Mouse (Mus musculus) limb, embryonic 14.5 days (tissue): Measurements from ENCODE around the gene Nrip1. TPM values are rescaled to one million over a fixed set of nuclear protein-coding genes. Genes with fewer than 3 reads are reported as not detected.

Experiments used
- ATAC-seq: fragments of 200-750 bp; cut with Nextera tagmentation; 2 replicates; pipeline ENCODE4 v1.8.0; 2017; ENCODE audit warnings: low read depth, moderate number of reproducible peaks, moderate TSS enrichment; ENCODE audit not compliant: low FRiP score
- DNase-seq: peaks from one replicate; pipeline ENCODE4 v3.0.0-alpha.2; 2015; ENCODE audit warnings: low spot score
- H3K27ac ChIP-seq: fragments of 300-500 bp; sonication (generic); replicated peaks from 2 replicates; pipeline ENCODE4 v1.5.1; 2014; ENCODE audit warnings: low read depth, mild to moderate bottlenecking, low read length, moderate library complexity, mixed read lengths
- H3K27me3 ChIP-seq: fragments of 300-500 bp; sonication (generic); 2 replicates; pipeline ENCODE4 v1.6.1; 2014; ENCODE audit warnings: low read length, mixed read lengths; ENCODE audit not compliant: control insufficient read depth, insufficient read depth
- H3K36me3 ChIP-seq: fragments of 300-500 bp; sonication (generic); 2 replicates; pipeline ENCODE4 v1.6.1; 2014; ENCODE audit warnings: mild to moderate bottlenecking, low read length, moderate library complexity, mixed read lengths; ENCODE audit not compliant: control insufficient read depth, insufficient read depth
- H3K4me1 ChIP-seq: fragments of 300-500 bp; sonication (generic); 2 replicates; pipeline ENCODE4 v1.6.1; 2014; ENCODE audit warnings: antibody characterized with exemption, low read length, mixed read lengths; ENCODE audit not compliant: control insufficient read depth, insufficient read depth
- H3K4me2 ChIP-seq: fragments of 300-500 bp; sonication (generic); replicated peaks from 2 replicates; pipeline ENCODE4 v1.6.1; 2014; ENCODE audit warnings: low read depth, mild to moderate bottlenecking, low read length, moderate library complexity; ENCODE audit not compliant: severe bottlenecking
- H3K4me3 ChIP-seq: fragments of 300-500 bp; sonication (generic); replicated peaks from 2 replicates; pipeline ENCODE4 v1.5.1; 2014; ENCODE audit warnings: low read length
- H3K9ac ChIP-seq: fragments of 300-500 bp; sonication (generic); 2 replicates; pipeline ENCODE4 v1.6.1; 2014; ENCODE audit warnings: mild to moderate bottlenecking, low read depth, low read length, moderate library complexity; ENCODE audit not compliant: severe bottlenecking
- H3K9me3 ChIP-seq: fragments of 300-500 bp; sonication (generic); 2 replicates; pipeline ENCODE4 v1.6.1; 2016; ENCODE audit warnings: low read length; ENCODE audit not compliant: control insufficient read depth
- POLR2A ChIP-seq: fragments of 200-500 bp; IDR thresholded peaks from 2 replicates; pipeline ENCODE4 v1.8.0; 2012; ENCODE audit warnings: inconsistent platforms, mild to moderate bottlenecking, moderate library complexity, borderline replicate concordance; ENCODE audit not compliant: insufficient read depth, insufficient read length; ENCODE audit errors: extremely low read depth
- WGBS: fragments of 180-500 bp; shearing (Covaris S2); extraction: QIAGEN DNeasy Blood & Tissue Kit; methylation state at CpG from one replicate; pipeline ENCODE4 v1.1.7; 2014; 5-methylcytosine and 5-hydroxymethylcytosine counted together
- polyA plus RNA-seq, 2 experiments: library from polyadenylated mRNA; depleted of rRNA in 1 of 2; stranded (reverse) in 1 of 2; unstranded in 1 of 2; fragments of >200 nt; fragmentation: Nextera tagmentation in 1 of 2; extraction: Ambion mirVana in 1 of 2; gene quantifications; 2 replicates each; pipeline versions ENCODE4 v1.2.1 to v1.2.3; 2012 to 2014

Nrip1 gene
- polyA plus RNA-seq, 2 experiments = 6.9 to 37.3 TPM

- no peaks in the 10 kb centered on the region for H3K27me3 ChIP-seq
- no peaks in the 10 kb centered on the region for H3K4me1 ChIP-seq
- ATAC-seq (no peak), DNase-seq (no peak)
- no peaks in the 10 kb centered on the region for H3K9me3 ChIP-seq
- no peaks in the 10 kb centered on the region for H3K36me3 ChIP-seq
- no peak overlapping the region for H3K4me3 ChIP-seq
- no peak overlapping the region for H3K9ac ChIP-seq
- TF ChIP-seq POLR2A = no peak
- no peak overlapping the region for H3K4me2 ChIP-seq
- 70% methylated on average over 8 of the region's 8 CpGs for WGBS
- H3K27ac ChIP-seq = no peak overlapping the region
Observed at GRCm38 (mm10) chr16:76301037-76301727, 72.4 kb downstream of the Nrip1 start.

DNA sequence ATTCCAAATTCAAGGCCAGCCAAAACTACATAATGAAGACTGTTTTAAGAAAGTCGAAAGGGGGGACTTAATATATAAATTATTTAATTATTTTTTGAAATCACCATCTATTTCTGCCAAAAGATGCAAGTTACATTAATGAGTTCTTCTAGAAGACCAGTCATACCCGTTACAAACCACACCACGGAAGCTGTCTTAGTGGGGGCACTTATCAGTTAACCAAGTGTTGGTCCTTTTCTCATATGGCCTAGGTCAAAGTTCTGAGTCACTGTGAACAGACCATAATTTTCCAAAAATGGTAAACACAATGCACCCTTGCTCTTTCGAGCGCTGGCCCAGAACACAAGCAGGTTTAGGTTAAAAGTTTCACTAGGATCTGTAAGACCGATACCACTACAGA, 73.2 kb downstream of the Nrip1 start:
- WGBS = 87% methylated on average over 6 of the region's 6 CpGs
- Histone ChIP-seq H3K4me1 (no peaks in the 10 kb centered on the region), H3K4me3 (no peak overlapping the region), H3K9me3 (no peaks in the 10 kb centered on the region), H3K27me3 (no peaks in the 10 kb centered on the region), H3K27ac (no peak overlapping the region), H3K4me2 (no peak overlapping the region), H3K36me3 (no peaks in the 10 kb centered on the region), H3K9ac (no peak overlapping the region)
- DNase-seq (no peak), ATAC-seq (no peak)
- no peak for TF ChIP-seq POLR2A

- no peaks in the 10 kb centered on the region for H3K4me1 ChIP-seq
- DNase-seq = no peak
- H3K36me3 ChIP-seq = peaks cover 3% of the 10 kb centered on the region
- no peaks in the 10 kb centered on the region for H3K27me3 ChIP-seq
- ATAC-seq = no peak
- 48% methylated on average over 2 of the region's 2 CpGs for WGBS
- no peak overlapping the region for H3K4me2 ChIP-seq
- H3K9ac ChIP-seq = no peak overlapping the region
- no peaks in the 10 kb centered on the region for H3K9me3 ChIP-seq
- H3K27ac ChIP-seq = no peak overlapping the region
- no peak for TF ChIP-seq POLR2A
- no peak overlapping the region for H3K4me3 ChIP-seq
Observed at GRCm38 (mm10) chr16:76299511-76299910, 74.1 kb downstream of the Nrip1 start.

- 92% methylated on average over 14 of the region's 14 CpGs for WGBS
- H3K27ac ChIP-seq = no peak overlapping the region
- no peaks in the 10 kb centered on the region for H3K27me3 ChIP-seq
- H3K36me3 ChIP-seq = peaks cover 44% of the 10 kb centered on the region
- H3K9me3 ChIP-seq = no peaks in the 10 kb centered on the region
- H3K4me3 ChIP-seq = no peak overlapping the region
- H3K4me1 ChIP-seq = no peaks in the 10 kb centered on the region
- no peak overlapping the region for H3K9ac ChIP-seq
- no peak for TF ChIP-seq POLR2A
- ATAC-seq (no peak), DNase-seq (no peak)
- H3K4me2 ChIP-seq = no peak overlapping the region
Observed at GRCm38 (mm10) chr16:76295322-76295721, 78.3 kb downstream of the Nrip1 start.

GRCm38 (mm10) chr16:76294550-76294949, 79.1 kb downstream of the Nrip1 start:
- no peaks in the 10 kb centered on the region for H3K9me3 ChIP-seq
- no peak for TF ChIP-seq POLR2A
- no peak overlapping the region for H3K27ac ChIP-seq
- no peaks in the 10 kb centered on the region for H3K27me3 ChIP-seq
- no peak overlapping the region for H3K9ac ChIP-seq
- DNase-seq = no peak
- 84% methylated on average over 15 of the region's 15 CpGs for WGBS
- H3K36me3 ChIP-seq = peaks cover 49% of the 10 kb centered on the region
- H3K4me1 ChIP-seq = no peaks in the 10 kb centered on the region
- no peak for ATAC-seq
- H3K4me2 ChIP-seq = no peak overlapping the region
- H3K4me3 ChIP-seq = no peak overlapping the region
